Mouse (Mus musculus) neural tube, embryonic 13.5 days (tissue): ENCODE measurements around the gene Cntn6. TPM values are rescaled to one million over a fixed set of nuclear protein-coding genes. Genes with fewer than 3 reads are reported as not detected.

Experiments
- ATAC-seq: fragments of 200-750 bp; cut with Nextera tagmentation; 2 replicates; pipeline ENCODE4 v1.8.0; 2017; ENCODE audit warnings: low read depth, mild to moderate bottlenecking, moderate TSS enrichment, moderate library complexity
- H3K27ac ChIP-seq: fragments of 300-500 bp; sonication (generic); replicated peaks from 2 replicates; pipeline ENCODE4 v1.5.1; 2015; ENCODE audit warnings: moderate library complexity, mild to moderate bottlenecking, inconsistent platforms
- H3K27me3 ChIP-seq: fragments of 300-500 bp; sonication (generic); 2 replicates; pipeline ENCODE4 v1.6.1; 2015; ENCODE audit warnings: mild to moderate bottlenecking, inconsistent platforms
- H3K36me3 ChIP-seq: fragments of 300-500 bp; sonication (generic); 2 replicates; pipeline ENCODE4 v1.6.1; 2015; ENCODE audit warnings: mild to moderate bottlenecking, inconsistent platforms
- H3K4me1 ChIP-seq: fragments of 300-500 bp; sonication (generic); replicated peaks from 2 replicates; pipeline ENCODE4 v1.6.1; 2015; ENCODE audit warnings: inconsistent platforms
- H3K4me2 ChIP-seq: fragments of 300-500 bp; sonication (generic); 2 replicates; pipeline ENCODE4 v1.6.1; 2015; ENCODE audit warnings: inconsistent platforms, mild to moderate bottlenecking, moderate library complexity
- H3K4me3 ChIP-seq: fragments of 300-500 bp; sonication (generic); 2 replicates; pipeline ENCODE4 v1.5.1; 2015; ENCODE audit warnings: mild to moderate bottlenecking, inconsistent platforms
- H3K9ac ChIP-seq: fragments of 300-500 bp; sonication (generic); 2 replicates; pipeline ENCODE4 v1.6.1; 2015; ENCODE audit warnings: moderate library complexity, mild to moderate bottlenecking, inconsistent platforms
- H3K9me3 ChIP-seq: fragments of 300-500 bp; sonication (generic); 2 replicates; pipeline ENCODE4 v1.6.1; 2016; ENCODE audit warnings: inconsistent platforms
- WGBS: fragments of 180-500 bp; shearing (Covaris S2); methylation state at CpG from one replicate; pipeline ENCODE4 v1.1.7; 2015; 5-methylcytosine and 5-hydroxymethylcytosine counted together
- polyA plus RNA-seq: library from polyadenylated mRNA; unstranded; fragments of >200 nt; fragmentation: Nextera tagmentation; extraction: Ambion mirVana; gene quantifications from 2 replicates; pipeline ENCODE4 v1.2.1, GENCODE M21; 2015

Cntn6 gene
- polyA plus RNA-seq, 1 experiment from 2014 or later = 7.6 TPM

DNA sequence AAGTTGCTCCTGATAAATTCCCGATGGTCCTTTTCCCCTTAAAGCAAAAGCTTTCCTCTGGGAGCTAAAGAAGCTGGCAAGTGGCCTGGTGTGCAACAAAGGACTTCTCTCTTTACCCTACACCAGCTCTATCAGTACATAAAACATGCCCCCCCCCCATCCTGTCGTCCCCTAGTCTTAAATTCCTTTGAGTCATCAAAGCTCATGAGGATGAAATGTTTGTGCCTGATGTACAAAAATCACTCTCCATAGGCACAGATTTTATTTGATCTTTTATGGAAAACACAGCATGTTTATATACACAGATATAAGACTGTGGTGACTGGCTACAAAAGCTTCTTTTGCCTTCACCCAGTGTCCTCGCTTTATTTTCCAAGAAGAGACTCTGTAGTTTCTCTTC lies 112.6 kb downstream of the Cntn6 start:
- no peak overlapping the region; the same call in 1 of the 2 replicates for H3K27ac ChIP-seq
- no peaks in the 10 kb centered on the region for H3K9me3 ChIP-seq
- no peak overlapping the region for H3K4me2 ChIP-seq
- WGBS = 35% methylated on average over 3 of the region's 3 CpGs
- no peak overlapping the region for H3K4me3 ChIP-seq
- no peaks in the 10 kb centered on the region for H3K36me3 ChIP-seq
- H3K9ac ChIP-seq = no peak overlapping the region
- no peaks in the 10 kb centered on the region for H3K27me3 ChIP-seq
- no peak for ATAC-seq
- peaks cover 22% of the 10 kb centered on the region for H3K4me1 ChIP-seq

DNA sequence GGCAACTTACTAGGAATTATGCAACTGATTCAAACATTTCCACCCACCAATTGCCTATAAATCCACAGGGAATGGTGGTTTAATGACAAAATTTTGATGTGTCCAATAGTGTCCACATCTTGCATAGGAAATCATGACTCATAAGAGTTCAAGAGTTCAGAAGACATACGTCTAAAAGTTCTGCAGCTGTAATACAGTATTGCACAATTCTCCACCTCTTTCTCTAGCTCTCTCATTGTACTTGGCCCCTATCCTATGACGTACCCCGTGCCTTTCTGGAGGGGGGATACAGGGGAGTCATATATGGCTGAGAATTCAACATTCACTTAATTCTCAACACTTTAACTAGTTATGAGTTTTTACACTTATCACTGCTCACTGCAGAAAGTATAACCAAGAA lies 160.9 kb downstream of the Cntn6 start:
- WGBS = 76% methylated on average over 3 of the region's 3 CpGs
- no peak overlapping the region for H3K27ac ChIP-seq
- ATAC-seq = no peak
- no peak overlapping the region for H3K4me2 ChIP-seq
- H3K27me3 ChIP-seq = no peaks in the 10 kb centered on the region
- H3K4me1 ChIP-seq = no peaks in the 10 kb centered on the region
- no peaks in the 10 kb centered on the region for H3K9me3 ChIP-seq
- H3K36me3 ChIP-seq = no peaks in the 10 kb centered on the region
- no peak overlapping the region for H3K9ac ChIP-seq
- no peak overlapping the region for H3K4me3 ChIP-seq

DNA sequence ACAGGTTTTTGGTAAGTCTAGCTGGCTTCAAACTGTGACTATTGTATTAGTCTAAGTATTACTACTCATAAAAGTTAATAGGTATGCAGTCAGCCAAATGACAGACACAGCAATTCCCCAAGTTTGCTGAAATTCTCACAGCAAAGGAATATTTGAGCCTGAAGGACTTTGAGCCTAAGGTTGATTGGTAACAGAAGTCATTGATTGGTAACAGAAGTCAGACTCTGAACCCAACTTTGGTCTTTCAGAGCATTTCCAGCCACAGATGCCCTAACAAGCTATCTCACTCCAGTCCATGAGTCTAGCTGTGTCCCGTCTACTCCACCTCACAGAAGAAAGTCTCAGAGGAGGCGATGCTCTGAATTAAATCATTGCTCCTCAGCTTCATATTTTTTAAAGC lies 176.1 kb downstream of the Cntn6 start:
- no peak overlapping the region for H3K4me3 ChIP-seq
- no peak for ATAC-seq
- no peak overlapping the region for H3K27ac ChIP-seq
- H3K9me3 ChIP-seq = no peaks in the 10 kb centered on the region
- 91% methylated on average over 2 of the region's 2 CpGs for WGBS
- no peaks in the 10 kb centered on the region for H3K36me3 ChIP-seq
- no peak overlapping the region for H3K9ac ChIP-seq
- H3K4me2 ChIP-seq = no peak overlapping the region
- H3K27me3 ChIP-seq = no peaks in the 10 kb centered on the region
- no peaks in the 10 kb centered on the region for H3K4me1 ChIP-seq

DNA sequence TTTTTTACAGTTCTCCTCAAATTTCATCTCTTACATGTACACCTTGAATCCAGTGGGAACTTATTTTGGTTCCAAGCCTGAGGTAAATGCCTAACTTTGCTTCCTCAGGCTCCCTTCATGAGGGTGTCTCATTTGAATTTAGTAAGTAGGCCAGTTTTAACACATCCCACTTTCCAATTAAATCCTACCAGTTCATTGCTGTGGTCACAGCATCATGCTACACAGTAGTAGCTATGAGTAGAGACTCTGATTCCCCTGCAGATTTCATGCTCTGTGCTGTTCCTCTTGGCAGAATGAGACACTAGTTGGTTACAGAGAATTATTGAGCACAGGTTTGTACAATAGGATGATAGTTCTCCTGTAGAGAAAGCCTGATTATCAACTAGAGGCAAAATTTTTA lies 181.7 kb downstream of the Cntn6 start:
- no peak overlapping the region for H3K27ac ChIP-seq
- H3K4me1 ChIP-seq = no peaks in the 10 kb centered on the region
- H3K9ac ChIP-seq = no peak overlapping the region
- no peaks in the 10 kb centered on the region for H3K27me3 ChIP-seq
- no peaks in the 10 kb centered on the region for H3K9me3 ChIP-seq
- H3K4me2 ChIP-seq = no peak overlapping the region
- H3K36me3 ChIP-seq = no peaks in the 10 kb centered on the region
- ATAC-seq = no peak
- no peak overlapping the region for H3K4me3 ChIP-seq

DNA sequence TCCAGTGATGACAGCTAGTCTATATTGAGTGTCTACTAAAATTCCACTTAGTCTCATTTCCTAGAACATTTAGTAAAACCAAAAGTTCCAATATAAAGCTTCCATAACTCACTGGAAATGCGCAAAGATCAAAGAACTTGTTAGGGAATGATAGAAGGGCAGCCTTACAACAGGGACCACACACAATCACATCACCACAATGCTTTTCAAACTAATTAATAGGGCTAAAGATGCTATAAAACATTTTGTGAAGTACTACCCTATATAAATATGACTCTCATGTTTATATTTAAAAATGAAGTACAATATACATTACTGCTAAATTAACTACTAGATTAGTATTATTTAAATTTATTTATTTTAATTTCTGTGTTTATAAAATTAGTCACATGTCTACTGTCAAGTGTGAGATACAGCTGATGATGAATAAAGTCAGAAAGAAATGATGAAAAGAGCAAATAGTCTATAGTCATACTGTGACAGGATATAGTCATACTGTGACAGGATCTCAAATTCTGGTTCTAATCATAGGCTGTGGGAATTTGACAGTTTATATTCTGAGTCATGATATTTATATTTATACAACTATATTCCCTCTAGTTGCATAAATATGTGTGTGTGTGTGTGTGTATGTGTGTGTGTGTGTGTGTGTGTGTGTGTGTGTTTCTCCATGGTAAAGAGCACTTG lies 187.4 kb downstream of the Cntn6 start:
- no peak for ATAC-seq
- Histone ChIP-seq H3K27me3 (no peaks in the 10 kb centered on the region), H3K9me3 (no peaks in the 10 kb centered on the region), H3K36me3 (no peaks in the 10 kb centered on the region), H3K4me3 (no peak overlapping the region), H3K9ac (no peak overlapping the region), H3K27ac (no peak overlapping the region), H3K4me2 (no peak overlapping the region), H3K4me1 (no peaks in the 10 kb centered on the region)
- 96% methylated on average over 1 of the region's 1 CpGs for WGBS

DNA sequence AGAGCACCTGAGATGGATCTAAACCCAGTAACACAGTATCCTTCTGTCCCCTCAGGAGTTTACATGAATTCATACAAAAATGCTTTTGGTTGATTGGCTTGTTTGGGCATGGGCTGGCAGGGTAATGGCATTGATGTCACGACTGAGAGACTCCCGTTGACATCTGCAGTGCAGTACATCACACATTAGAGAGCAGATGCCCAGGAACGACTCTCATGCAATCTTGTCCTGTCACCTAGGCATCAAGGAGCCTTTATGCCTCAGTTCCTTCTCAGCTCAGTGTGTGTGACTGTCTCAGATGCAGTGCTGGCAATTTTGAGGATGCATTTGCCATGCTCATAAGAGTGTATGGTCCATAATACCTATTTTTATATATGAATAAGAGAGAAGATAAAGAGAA lies 195.4 kb downstream of the Cntn6 start:
- WGBS = 71% methylated on average over 3 of the region's 3 CpGs

DNA sequence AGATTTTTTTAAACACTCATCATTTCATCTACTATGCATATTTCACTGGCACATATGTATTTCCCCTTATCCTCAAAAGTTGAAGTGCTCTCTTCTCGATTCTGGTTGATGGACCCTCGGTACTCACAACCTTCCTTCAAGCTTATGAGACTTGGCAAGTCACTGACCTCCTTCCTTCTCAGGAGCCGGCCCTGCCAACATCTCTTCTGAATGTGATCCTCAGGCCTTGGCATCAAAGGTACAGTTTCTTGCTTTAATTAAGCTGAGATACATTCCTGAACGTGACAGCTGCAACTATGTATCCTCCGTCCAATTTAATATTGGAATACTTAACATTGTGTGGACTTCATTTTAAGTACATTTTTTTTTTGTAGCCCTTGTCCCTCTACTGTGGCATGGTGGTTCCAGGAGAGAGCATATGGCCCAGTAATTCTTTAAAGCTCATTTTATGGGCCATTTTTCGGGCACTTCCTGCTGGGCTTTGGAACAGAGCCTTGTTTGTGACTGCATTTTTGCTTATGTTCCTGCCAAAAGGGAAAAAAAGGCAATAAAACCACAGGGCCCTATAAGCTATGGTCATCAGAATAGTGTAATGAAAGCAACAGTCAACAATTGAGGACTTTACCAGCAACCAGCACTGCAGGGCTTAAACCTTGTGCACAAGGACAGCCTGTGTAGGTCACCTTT lies 196.0 kb downstream of the Cntn6 start:
- no peak overlapping the region for H3K4me3 ChIP-seq
- H3K27ac ChIP-seq = no peak overlapping the region
- ATAC-seq = no peak; the same call in 1 of the 2 replicates
- no peaks in the 10 kb centered on the region for H3K36me3 ChIP-seq
- H3K4me2 ChIP-seq = no peak overlapping the region
- H3K9me3 ChIP-seq = no peaks in the 10 kb centered on the region
- WGBS = 72% methylated on average over 6 of the region's 6 CpGs
- H3K27me3 ChIP-seq = no peaks in the 10 kb centered on the region
- H3K4me1 ChIP-seq = no peaks in the 10 kb centered on the region
- H3K9ac ChIP-seq = no peak overlapping the region

More for the DNA sequence above, 195.4 kb downstream of the Cntn6 start:
- no peak overlapping the region for H3K27ac ChIP-seq
- H3K27me3 ChIP-seq = no peaks in the 10 kb centered on the region
- no peaks in the 10 kb centered on the region for H3K36me3 ChIP-seq
- H3K4me1 ChIP-seq = no peaks in the 10 kb centered on the region
- ATAC-seq = no peak
- no peak overlapping the region for H3K4me2 ChIP-seq
- no peak overlapping the region for H3K4me3 ChIP-seq
- no peaks in the 10 kb centered on the region for H3K9me3 ChIP-seq
- H3K9ac ChIP-seq = no peak overlapping the region

DNA sequence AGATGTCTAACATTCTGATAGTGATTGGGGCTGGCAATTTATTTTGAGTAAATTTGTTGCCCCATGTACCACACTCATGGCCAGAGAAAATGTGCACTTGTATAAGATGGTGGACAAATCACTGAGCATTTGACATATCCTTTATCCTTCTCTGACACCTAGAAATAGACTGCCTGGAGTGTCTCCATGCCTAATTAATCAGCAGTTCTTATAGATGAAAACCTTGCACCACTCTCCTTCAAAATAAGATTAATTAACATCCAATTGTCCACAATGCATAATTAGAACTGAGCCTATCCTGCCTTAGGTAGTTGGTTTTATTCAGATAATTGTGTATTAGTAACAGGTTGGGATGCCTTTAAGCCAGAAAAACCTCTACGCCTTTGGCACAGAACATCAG lies 236.0 kb downstream of the Cntn6 start:
- no peak overlapping the region for H3K4me2 ChIP-seq
- H3K4me1 ChIP-seq = no peaks in the 10 kb centered on the region
- H3K27me3 ChIP-seq = no peaks in the 10 kb centered on the region
- no peak overlapping the region for H3K4me3 ChIP-seq
- WGBS = 74% methylated on average over 1 of the region's 1 CpGs
- H3K9me3 ChIP-seq = no peaks in the 10 kb centered on the region
- ATAC-seq = no peak
- H3K9ac ChIP-seq = no peak overlapping the region
- no peak overlapping the region for H3K27ac ChIP-seq
- H3K36me3 ChIP-seq = no peaks in the 10 kb centered on the region

DNA sequence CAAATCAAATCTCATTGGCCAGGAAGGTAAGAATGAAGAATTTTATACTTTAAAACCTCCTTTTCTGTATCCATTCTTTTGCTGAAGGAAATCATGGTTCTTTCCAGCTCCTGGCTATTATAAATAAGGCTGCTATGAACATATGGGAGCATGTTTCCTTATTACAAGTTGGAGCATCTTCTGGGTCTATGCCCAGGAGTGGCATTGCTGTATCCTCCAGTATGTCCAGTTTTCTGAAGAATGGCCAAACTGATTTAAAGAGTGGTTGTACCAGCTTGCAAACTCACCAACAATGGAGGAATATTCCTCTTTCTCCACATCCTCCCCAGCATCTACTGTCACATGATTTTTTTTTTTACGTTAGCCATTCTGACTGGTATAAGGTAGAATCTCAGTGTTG lies 241.7 kb downstream of the Cntn6 start:
- Histone ChIP-seq H3K4me1 (no peaks in the 10 kb centered on the region), H3K36me3 (no peaks in the 10 kb centered on the region), H3K9ac (no peak overlapping the region), H3K4me3 (no peak overlapping the region), H3K9me3 (no peaks in the 10 kb centered on the region), H3K27me3 (no peaks in the 10 kb centered on the region), H3K4me2 (no peak overlapping the region), H3K27ac (no peak overlapping the region)
- WGBS = 95% methylated on average over 1 of the region's 1 CpGs
- no peak for ATAC-seq

DNA sequence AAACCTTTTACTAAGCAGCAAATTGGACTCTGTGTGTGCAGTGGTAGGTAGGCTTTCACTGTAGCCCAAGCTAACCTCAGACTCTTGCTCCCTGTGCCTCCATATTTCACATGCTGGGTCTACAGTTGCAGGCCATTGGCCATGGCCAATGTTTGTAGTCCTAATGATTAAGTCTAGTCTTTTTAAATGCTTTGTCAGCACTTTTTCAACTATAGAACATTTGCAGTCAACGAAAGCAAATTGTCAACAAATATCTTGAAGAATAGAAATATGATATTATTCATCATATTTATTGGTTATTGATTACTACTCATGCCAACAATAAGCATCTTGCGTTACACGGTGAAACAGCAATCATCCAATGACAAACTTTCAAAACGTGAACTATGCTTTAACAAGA lies 246.4 kb downstream of the Cntn6 start:
- H3K27me3 ChIP-seq = no peaks in the 10 kb centered on the region
- no peak overlapping the region for H3K4me2 ChIP-seq
- no peak for ATAC-seq
- 89% methylated on average over 4 of the region's 4 CpGs for WGBS
- no peaks in the 10 kb centered on the region for H3K9me3 ChIP-seq
- no peaks in the 10 kb centered on the region for H3K4me1 ChIP-seq
- no peak overlapping the region for H3K9ac ChIP-seq
- no peak overlapping the region for H3K27ac ChIP-seq
- no peak overlapping the region for H3K4me3 ChIP-seq
- H3K36me3 ChIP-seq = no peaks in the 10 kb centered on the region

DNA sequence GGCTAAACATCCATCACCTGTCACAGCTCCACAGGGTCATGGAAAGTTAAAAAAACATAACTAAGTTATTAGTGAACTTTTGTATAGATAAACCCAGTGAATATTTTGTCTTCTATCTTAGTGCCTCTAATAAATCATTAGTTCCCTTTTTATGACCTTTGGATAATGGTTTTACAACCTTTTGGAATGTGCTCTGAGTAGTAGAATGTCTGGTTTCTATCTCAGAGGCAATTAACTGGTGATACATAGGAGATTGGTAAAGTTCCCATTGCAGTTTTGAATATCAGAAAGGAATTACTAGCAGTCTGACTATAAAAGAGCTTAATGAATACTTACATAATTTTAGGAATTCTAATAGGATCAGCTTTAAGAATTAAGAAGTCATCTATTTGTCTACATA lies 265.5 kb downstream of the Cntn6 start:
- Histone ChIP-seq H3K27me3 (no peaks in the 10 kb centered on the region), H3K36me3 (no peaks in the 10 kb centered on the region), H3K27ac (no peak overlapping the region), H3K4me1 (no peaks in the 10 kb centered on the region), H3K4me2 (no peak overlapping the region), H3K9ac (no peak overlapping the region), H3K9me3 (no peaks in the 10 kb centered on the region), H3K4me3 (no peak overlapping the region)
- ATAC-seq = no peak

DNA sequence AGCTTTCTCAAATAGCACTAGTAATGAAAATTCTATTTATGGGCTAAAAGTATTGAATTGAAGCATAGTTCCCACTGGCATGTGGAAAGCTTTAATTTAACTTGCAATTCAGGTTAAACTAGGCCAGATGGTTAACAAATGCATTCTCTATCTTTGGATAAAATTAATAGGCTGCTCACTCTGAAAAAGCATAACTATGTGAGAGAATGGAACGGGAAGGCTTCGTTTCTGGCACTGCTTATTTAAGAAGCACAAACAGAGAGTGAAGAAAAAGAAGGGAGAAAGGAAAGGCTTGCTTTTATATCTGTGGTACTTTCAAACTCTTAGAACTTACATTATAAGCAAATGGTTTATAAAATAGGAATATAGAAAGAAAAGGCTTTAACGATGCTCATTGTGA lies 268.6 kb downstream of the Cntn6 start:
- no peaks in the 10 kb centered on the region for H3K9me3 ChIP-seq
- H3K4me2 ChIP-seq = no peak overlapping the region
- no peak overlapping the region for H3K4me3 ChIP-seq
- no peaks in the 10 kb centered on the region for H3K27me3 ChIP-seq
- ATAC-seq = no peak
- no peak overlapping the region for H3K9ac ChIP-seq
- H3K27ac ChIP-seq = no peak overlapping the region
- no peaks in the 10 kb centered on the region for H3K4me1 ChIP-seq
- H3K36me3 ChIP-seq = no peaks in the 10 kb centered on the region
- WGBS = 88% methylated on average over 3 of the region's 3 CpGs

DNA sequence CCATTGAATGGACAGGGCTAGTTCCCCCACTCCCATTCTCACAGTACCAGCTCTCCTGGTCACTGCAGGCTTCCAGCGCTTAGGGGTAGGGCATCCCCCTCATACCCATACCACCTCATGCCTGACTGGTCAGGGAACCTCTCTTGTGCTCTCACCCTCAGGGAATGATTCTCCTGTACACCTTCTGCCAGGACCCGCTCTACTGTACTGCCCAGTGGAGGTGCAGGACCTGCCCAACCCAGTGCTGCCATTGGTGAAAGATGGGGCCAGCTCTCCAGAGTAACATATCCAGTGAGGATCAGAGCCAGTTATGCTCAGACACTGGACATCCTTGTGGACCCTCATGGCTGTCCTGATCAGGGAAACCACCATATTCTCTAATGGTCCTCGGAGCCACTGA lies 291.3 kb downstream of the Cntn6 start:
- H3K36me3 ChIP-seq = no peaks in the 10 kb centered on the region
- no peaks in the 10 kb centered on the region for H3K4me1 ChIP-seq
- no peak for ATAC-seq
- H3K9ac ChIP-seq = no peak overlapping the region
- 93% methylated on average over 3 of the region's 3 CpGs for WGBS
- H3K9me3 ChIP-seq = no peaks in the 10 kb centered on the region
- no peak overlapping the region for H3K4me2 ChIP-seq
- no peak overlapping the region for H3K4me3 ChIP-seq
- no peaks in the 10 kb centered on the region for H3K27me3 ChIP-seq
- no peak overlapping the region for H3K27ac ChIP-seq
